Mouse (Mus musculus) lung, postnatal 0 days (tissue): ENCODE data around the gene Mylk4.

Experiments
- CTCF ChIP-seq: IDR thresholded peaks from 2 replicates; pipeline ENCODE4 v1.5.1; 2016; ENCODE audit warnings: antibody characterized with exemption, mild to moderate bottlenecking
- EP300 ChIP-seq: IDR thresholded peaks from 2 replicates; pipeline ENCODE4 v1.6.1; 2016; ENCODE audit warnings: antibody characterized with exemption, mild to moderate bottlenecking, control low read depth

DNA sequence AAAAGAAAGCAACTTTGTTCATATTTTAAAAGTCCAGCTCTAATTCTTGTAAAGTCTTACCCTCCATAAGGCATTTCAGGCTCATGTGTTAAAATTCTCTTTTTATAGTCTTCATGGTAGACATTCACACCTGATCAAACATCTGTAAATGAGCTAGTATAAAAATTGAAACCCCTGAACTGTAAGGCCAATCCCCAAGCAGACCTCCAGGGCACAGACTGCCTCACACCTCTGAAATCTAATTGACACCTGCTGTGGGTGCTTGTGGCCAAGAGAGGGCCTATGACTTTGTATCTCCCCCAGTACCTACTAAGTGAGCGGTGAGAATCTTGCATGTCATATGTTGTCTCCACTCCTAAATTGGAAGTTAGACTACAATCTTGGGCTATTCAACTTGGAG lies 33.2 kb downstream of the Mylk4 start:
- TF ChIP-seq CTCF (no peak), EP300 (no peak)
